Mouse (Mus musculus) neural tube, embryonic 12.5 days (tissue): ENCODE measurements at regions not wholly inside any gene's neighbourhood (a gene's known extent, or its start where the extent isn't known, plus 50 kb on each side); places are given as distances from the start of the nearest gene placed in this dataset.
"Not testable (repeated sequence)": the region's sequence is repeated elsewhere in the genome, so short reads cannot be mapped to it uniquely, and the experiment has no call there.

ENCODE experiments used
- ATAC-seq: fragments of 200-750 bp; cut with Nextera tagmentation; 2 replicates; pipeline ENCODE4 v1.8.0; 2017; ENCODE audit warnings: low read depth, mild to moderate bottlenecking, moderate TSS enrichment, moderate library complexity; ENCODE audit not compliant: low FRiP score
- H3K27ac ChIP-seq: fragments of 300-500 bp; sonication (generic); 2 replicates; pipeline ENCODE4 v1.5.1; 2016
- H3K27me3 ChIP-seq: fragments of 300-500 bp; sonication (generic); replicated peaks from 2 replicates; pipeline ENCODE4 v1.6.1; 2016; ENCODE audit warnings: mild to moderate bottlenecking
- H3K36me3 ChIP-seq: fragments of 300-500 bp; sonication (generic); 2 replicates; pipeline ENCODE4 v1.6.1; 2016; ENCODE audit warnings: mild to moderate bottlenecking
- H3K4me1 ChIP-seq: fragments of 300-500 bp; sonication (generic); 2 replicates; pipeline ENCODE4 v1.6.1; 2016
- H3K4me2 ChIP-seq: fragments of 300-500 bp; sonication (generic); replicated peaks from 2 replicates; pipeline ENCODE4 v1.6.1; 2016; ENCODE audit warnings: mild to moderate bottlenecking
- H3K4me3 ChIP-seq: fragments of 300-500 bp; sonication (generic); 2 replicates; pipeline ENCODE4 v1.5.1; 2016
- H3K9ac ChIP-seq: fragments of 300-500 bp; sonication (generic); 2 replicates; pipeline ENCODE4 v1.6.1; 2016; ENCODE audit warnings: mild to moderate bottlenecking
- H3K9me3 ChIP-seq: fragments of 300-500 bp; sonication (generic); 2 replicates; pipeline ENCODE4 v1.6.1; 2016; ENCODE audit warnings: mild to moderate bottlenecking
- WGBS: fragments of 180-500 bp; shearing (Covaris S2); methylation state at CpG from one replicate; pipeline ENCODE4 v1.1.7; 2016; 5-methylcytosine and 5-hydroxymethylcytosine counted together

- no peaks in the 10 kb centered on the region for H3K9me3 ChIP-seq
- no peak overlapping the region for H3K9ac ChIP-seq
- H3K36me3 ChIP-seq = no peaks in the 10 kb centered on the region
- no peak overlapping the region for H3K4me3 ChIP-seq
- no peaks in the 10 kb centered on the region for H3K27me3 ChIP-seq
- no peaks in the 10 kb centered on the region for H3K4me1 ChIP-seq
- no peak overlapping the region for H3K27ac ChIP-seq
- WGBS = 95% methylated on average over 4 of the region's 4 CpGs
- no peak for ATAC-seq
- H3K4me2 ChIP-seq = no peak overlapping the region
These were observed 606.2 kb upstream of the Gpc5 start for GRCm38 (mm10) chr14:114485781-114486180.

- 98% methylated on average over 3 of the region's 3 CpGs for WGBS
- H3K4me3 ChIP-seq, H3K27ac ChIP-seq, H3K9ac ChIP-seq, H3K9me3 ChIP-seq, H3K27me3 ChIP-seq, H3K36me3 ChIP-seq, H3K4me1 ChIP-seq, ATAC-seq, H3K4me2 ChIP-seq: not testable (repeated sequence)
These were observed 598.6 kb upstream of the Gpc5 start for GRCm38 (mm10) chr14:114493371-114493770.

DNA sequence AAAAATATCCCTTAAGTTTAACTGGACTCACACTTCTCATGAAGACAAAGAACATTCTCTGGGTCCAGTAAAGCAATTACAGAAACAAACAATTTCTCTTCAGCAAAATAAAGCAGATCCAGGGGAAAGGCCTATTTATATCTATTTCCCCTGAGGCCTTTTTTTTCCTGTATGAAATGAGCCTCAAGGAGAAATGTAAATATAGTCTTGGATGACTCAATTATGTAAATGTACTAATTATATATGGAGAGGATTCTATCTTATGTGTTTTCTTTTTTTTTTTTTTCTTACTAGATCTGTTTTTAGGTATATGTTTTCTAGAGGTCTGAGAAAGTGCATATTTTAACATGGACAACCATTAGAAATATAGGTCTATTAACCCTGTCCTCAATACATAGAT is 587.0 kb upstream of the Gpc5 start:
- H3K9ac ChIP-seq = no peak overlapping the region
- H3K9me3 ChIP-seq = no peaks in the 10 kb centered on the region
- H3K4me3 ChIP-seq = no peak overlapping the region
- no peak overlapping the region for H3K27ac ChIP-seq
- no peaks in the 10 kb centered on the region for H3K36me3 ChIP-seq
- H3K4me2 ChIP-seq = no peak overlapping the region
- H3K27me3 ChIP-seq = no peaks in the 10 kb centered on the region
- H3K4me1 ChIP-seq = no peaks in the 10 kb centered on the region
- ATAC-seq = no peak

- ATAC-seq = no peak
- H3K27ac ChIP-seq = no peak overlapping the region
- 81% methylated on average over 4 of the region's 4 CpGs for WGBS
- no peak overlapping the region for H3K9ac ChIP-seq
- H3K36me3 ChIP-seq = no peaks in the 10 kb centered on the region
- no peaks in the 10 kb centered on the region for H3K4me1 ChIP-seq
- no peak overlapping the region for H3K4me3 ChIP-seq
- no peaks in the 10 kb centered on the region for H3K27me3 ChIP-seq
- no peaks in the 10 kb centered on the region for H3K9me3 ChIP-seq
- no peak overlapping the region for H3K4me2 ChIP-seq
These were observed 543.9 kb upstream of the Gpc5 start for GRCm38 (mm10) chr14:114547910-114548680.

GRCm38 (mm10) chr14:114549101-114549500 is 542.9 kb upstream of the Gpc5 start:
- no peaks in the 10 kb centered on the region for H3K36me3 ChIP-seq
- H3K4me3 ChIP-seq = no peak overlapping the region
- H3K4me1 ChIP-seq = no peaks in the 10 kb centered on the region
- 89% methylated on average over 1 of the region's 1 CpGs for WGBS
- H3K27me3 ChIP-seq = no peaks in the 10 kb centered on the region
- H3K9ac ChIP-seq = no peak overlapping the region
- no peak overlapping the region for H3K27ac ChIP-seq
- ATAC-seq = no peak
- H3K4me2 ChIP-seq = no peak overlapping the region
- no peaks in the 10 kb centered on the region for H3K9me3 ChIP-seq

DNA sequence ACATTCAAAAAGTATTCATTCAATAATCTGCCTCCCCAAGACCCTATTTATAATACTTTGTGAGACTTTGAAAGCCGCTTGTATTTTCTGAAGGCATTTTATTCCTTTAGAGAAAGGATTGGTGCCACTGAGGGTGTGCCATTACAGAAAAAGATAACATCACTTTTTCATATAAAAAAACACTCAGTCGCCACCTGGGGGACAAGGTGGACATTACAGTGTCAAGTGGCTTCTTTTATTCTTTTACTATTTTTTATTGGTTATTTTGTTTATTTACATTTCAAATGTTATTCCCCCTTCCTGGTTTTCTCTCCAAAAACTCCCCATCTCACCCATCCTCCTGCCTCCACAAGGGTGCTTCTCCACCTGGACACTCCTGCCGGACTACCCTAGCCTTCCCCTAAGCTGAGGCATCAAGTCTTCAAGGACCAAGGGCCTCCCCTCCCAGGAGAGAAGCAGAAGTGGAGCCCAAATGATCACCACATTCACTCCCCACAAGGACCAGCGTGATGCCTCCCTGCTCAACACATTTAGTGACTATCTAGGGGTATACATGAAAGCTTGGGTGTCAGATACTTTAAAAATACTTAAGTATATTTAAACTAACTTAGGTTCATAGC is 525.5 kb upstream of the Gpc5 start:
- H3K27me3 ChIP-seq = no peaks in the 10 kb centered on the region
- no peaks in the 10 kb centered on the region for H3K4me1 ChIP-seq
- H3K27ac ChIP-seq = no peak overlapping the region
- 56% methylated on average over 4 of the region's 4 CpGs for WGBS
- no peak overlapping the region for H3K4me2 ChIP-seq
- H3K9me3 ChIP-seq = no peaks in the 10 kb centered on the region
- ATAC-seq = no peak
- H3K9ac ChIP-seq = no peak overlapping the region
- H3K4me3 ChIP-seq = no peak overlapping the region
- H3K36me3 ChIP-seq = no peaks in the 10 kb centered on the region

DNA sequence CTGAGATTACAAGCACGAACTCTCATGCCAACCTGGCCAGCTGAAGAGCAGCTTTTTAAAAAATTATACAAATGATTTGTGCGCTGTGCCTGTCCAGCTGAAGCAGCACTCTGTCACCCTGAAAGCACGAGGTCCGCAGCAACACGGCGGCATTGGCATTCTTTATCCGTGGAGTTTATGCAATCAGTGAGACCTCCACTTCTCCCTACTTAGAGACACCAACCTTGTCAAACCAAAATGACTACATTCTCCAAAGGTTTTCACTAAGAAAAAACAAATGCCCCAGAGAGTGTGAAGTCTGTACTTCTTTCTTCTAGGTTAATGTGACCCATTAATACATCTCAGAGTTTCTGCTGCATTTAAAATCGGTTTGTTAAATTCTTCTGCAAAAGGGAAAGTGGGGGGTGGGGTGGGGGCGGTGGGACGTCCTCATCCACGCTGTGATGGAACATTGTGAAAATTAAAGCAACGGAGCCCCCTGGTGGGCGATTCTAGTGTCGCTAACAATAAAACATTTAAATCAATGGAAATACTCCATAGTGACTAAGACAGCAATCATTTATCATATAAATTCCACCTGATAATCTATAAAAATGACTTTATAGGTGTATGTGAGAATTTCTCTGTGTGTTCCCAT is 524.2 kb upstream of the Gpc5 start:
- H3K9ac ChIP-seq = no peak overlapping the region
- 23% methylated on average over 14 of the region's 14 CpGs for WGBS
- no peaks in the 10 kb centered on the region for H3K36me3 ChIP-seq
- no peak overlapping the region for H3K27ac ChIP-seq
- no peaks in the 10 kb centered on the region for H3K4me1 ChIP-seq
- no peak overlapping the region for H3K4me3 ChIP-seq
- peak overlapping the region; percentile 43 for H3K4me2 ChIP-seq
- peak; percentile 49; the same call in 1 of the 2 replicates for ATAC-seq
- no peaks in the 10 kb centered on the region for H3K9me3 ChIP-seq
- no peaks in the 10 kb centered on the region for H3K27me3 ChIP-seq

GRCm38 (mm10) chr14:114587367-114588064 is 504.5 kb upstream of the Gpc5 start:
- peaks cover 4% of the 10 kb centered on the region; the same call in 1 of the 2 replicates for H3K27me3 ChIP-seq
- no peaks in the 10 kb centered on the region for H3K9me3 ChIP-seq
- no peak overlapping the region for H3K4me3 ChIP-seq
- no peaks in the 10 kb centered on the region for H3K36me3 ChIP-seq
- H3K4me1 ChIP-seq = no peaks in the 10 kb centered on the region
- WGBS = 16% methylated on average over 4 of the region's 4 CpGs
- no peak overlapping the region for H3K4me2 ChIP-seq
- H3K9ac ChIP-seq = no peak overlapping the region
- ATAC-seq = peak; percentile 96
- no peak overlapping the region for H3K27ac ChIP-seq

DNA sequence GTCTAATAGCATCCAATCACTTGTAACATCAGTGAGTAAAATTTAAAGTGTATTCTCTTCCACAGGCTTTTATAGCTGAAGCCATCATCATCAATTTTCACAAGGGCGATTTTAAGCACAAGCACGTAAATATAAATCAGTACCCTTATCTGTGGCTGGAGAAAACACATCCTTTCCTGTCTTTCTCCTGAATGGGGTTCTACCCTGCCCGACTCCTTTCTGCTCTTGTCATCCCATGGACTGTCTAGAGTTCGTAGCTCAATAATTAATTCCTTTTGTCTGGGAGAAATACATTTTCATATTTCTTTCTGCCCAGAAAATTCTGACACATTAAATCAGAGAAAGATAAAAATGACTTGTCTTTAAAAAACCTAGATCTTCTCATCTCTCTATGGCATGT is 482.7 kb upstream of the Gpc5 start:
- Histone ChIP-seq H3K4me3 (no peak overlapping the region), H3K4me2 (no peak overlapping the region), H3K9me3 (no peaks in the 10 kb centered on the region), H3K36me3 (no peaks in the 10 kb centered on the region), H3K27me3 (no peaks in the 10 kb centered on the region), H3K27ac (no peak overlapping the region), H3K9ac (no peak overlapping the region), H3K4me1 (no peaks in the 10 kb centered on the region)
- 0 out of 2 replicates have a peak, but pooled peaks have one; percentile 63 for ATAC-seq
- WGBS = 36% methylated on average over 4 of the region's 4 CpGs

DNA sequence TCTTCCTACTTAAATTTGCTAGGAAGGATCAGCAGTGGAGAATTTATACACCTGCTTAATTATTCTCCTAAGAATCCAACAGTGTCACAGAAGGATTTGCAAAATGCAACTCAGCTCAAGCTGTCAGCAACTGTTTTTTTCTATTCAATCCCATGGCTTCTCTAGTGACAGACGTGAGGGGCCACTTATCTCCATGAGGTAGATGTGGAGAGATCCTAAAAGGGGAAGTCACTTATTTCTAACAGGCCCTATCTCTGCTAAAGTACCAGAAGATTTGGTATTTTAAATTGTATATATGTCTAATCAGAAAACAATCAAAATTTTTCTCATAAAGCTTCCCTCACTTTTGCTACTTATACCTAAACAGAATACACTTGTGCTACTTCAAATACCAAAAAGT is 479.6 kb upstream of the Gpc5 start:
- ATAC-seq = no peak
- H3K4me2 ChIP-seq = no peak overlapping the region
- H3K4me1 ChIP-seq = no peaks in the 10 kb centered on the region
- no peaks in the 10 kb centered on the region for H3K9me3 ChIP-seq
- no peak overlapping the region for H3K4me3 ChIP-seq
- no peak overlapping the region for H3K27ac ChIP-seq
- H3K9ac ChIP-seq = no peak overlapping the region
- H3K27me3 ChIP-seq = no peaks in the 10 kb centered on the region
- WGBS = 61% methylated on average over 1 of the region's 1 CpGs
- no peaks in the 10 kb centered on the region for H3K36me3 ChIP-seq

DNA sequence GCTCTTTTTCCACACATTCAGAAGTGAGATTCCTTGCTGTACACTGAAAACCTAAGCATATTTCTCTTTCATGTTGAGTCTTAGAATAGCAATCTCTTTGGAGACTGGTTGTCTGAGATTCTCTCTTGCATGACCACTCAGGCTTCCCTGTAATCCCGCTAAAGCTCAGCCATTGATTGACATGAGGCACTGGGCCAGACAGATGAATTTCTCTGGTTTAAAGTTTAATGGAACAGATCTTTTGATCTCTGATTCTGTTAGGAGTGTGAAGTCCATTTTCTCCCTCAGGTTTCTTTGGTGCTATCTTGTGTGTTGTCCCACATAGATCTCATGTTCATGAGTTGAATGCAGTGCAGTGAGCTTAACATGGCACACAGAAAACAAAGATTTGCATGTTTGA is 435.4 kb upstream of the Gpc5 start:
- Histone ChIP-seq H3K4me2 (no peak overlapping the region), H3K9ac (no peak overlapping the region), H3K36me3 (no peaks in the 10 kb centered on the region), H3K4me3 (no peak overlapping the region), H3K4me1 (no peaks in the 10 kb centered on the region), H3K27me3 (no peaks in the 10 kb centered on the region), H3K9me3 (no peaks in the 10 kb centered on the region), H3K27ac (no peak overlapping the region)
- ATAC-seq = no peak
- WGBS = 84% methylated on average over 1 of the region's 1 CpGs

DNA sequence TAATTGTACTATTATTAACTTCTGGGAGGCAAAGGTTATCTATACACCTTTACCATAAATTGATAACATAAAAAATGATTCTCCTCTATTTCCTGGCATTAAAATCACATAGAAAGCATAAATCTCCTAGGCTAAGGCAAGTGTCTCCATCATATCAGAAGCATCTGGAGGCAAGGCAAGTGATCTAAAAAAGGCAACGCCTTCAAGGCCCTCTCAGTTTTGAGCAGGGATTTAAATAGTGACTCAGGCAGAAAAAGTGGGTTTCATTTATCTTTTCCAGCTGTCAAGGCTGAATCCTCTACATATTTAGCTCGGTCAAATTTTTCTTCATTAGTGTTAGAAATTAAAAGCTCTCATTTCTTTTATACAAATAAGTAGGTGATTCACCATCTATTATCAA is 430.0 kb upstream of the Gpc5 start:
- Histone ChIP-seq H3K4me2 (no peak overlapping the region), H3K4me3 (no peak overlapping the region), H3K36me3 (no peaks in the 10 kb centered on the region), H3K9ac (no peak overlapping the region), H3K27ac (no peak overlapping the region), H3K9me3 (no peaks in the 10 kb centered on the region), H3K4me1 (no peaks in the 10 kb centered on the region), H3K27me3 (no peaks in the 10 kb centered on the region)
- WGBS = 85% methylated on average over 2 of the region's 2 CpGs
- ATAC-seq = no peak
